Mouse (Mus musculus) CD4-positive, CD25-positive, alpha-beta regulatory T cell, adult 4 months (primary cell): ENCODE measurements around the gene Sirt3. TPM values are rescaled to one million over a fixed set of nuclear protein-coding genes. Genes with fewer than 3 reads are reported as not detected.
A peak's percentile ranks its signal among the peaks of the same experiment; 100 is the strongest.

Source experiments
- ATAC-seq: one replicate; pipeline ENCODE4 v1.8.0; 2017
- polyA plus RNA-seq, 2 experiments: library from polyadenylated mRNA; unstranded; fragments of 100-300 nt; shearing (Covaris generic); gene quantifications; one replicate each; pipeline ENCODE4 v1.2.1; 2017

Sirt3 gene
- polyA plus RNA-seq, 2 experiments from 2014 or later: 9.4 to 12.6 TPM

DNA sequence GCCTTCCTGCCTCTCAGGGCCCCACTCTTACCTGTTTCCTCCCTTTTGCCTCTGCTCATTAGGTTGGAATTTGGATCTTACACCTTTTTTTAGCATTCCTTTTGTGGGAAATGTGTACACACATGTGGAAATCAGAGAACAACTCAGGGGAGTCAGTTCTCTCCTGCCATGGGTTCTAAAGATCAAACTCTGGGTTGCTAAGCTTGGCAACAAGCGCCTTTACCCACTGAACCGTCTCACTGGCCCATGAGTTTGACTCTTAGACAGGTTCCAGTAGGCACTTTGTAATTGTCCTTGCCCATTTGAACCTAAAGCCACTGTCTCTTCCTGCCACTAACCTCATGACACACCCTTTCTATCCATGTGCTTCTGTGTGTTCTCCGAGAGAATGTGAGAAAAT, 12.5 kb upstream of the Sirt3 start:
- no peak for ATAC-seq

DNA sequence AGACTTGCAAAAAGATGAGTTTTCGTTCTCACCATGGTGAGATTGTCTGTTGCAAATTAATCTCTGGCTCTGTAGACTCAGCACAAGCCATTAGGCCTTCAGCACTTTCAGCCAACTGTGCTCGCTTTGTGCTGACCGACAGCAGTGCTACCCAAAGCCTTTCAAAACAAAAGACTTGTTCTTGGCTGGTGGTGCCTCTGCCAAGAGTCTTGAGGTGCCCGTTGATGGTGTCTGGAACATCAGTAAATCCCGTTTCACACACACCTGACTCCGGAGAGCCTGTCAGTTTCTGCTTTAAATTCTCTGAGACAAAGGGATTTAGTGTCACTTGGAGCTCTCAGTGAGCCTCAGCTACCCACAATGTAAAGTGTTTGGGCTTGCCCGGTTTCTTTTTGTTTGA, 11.9 kb upstream of the Sirt3 start:
- ATAC-seq: no peak

DNA sequence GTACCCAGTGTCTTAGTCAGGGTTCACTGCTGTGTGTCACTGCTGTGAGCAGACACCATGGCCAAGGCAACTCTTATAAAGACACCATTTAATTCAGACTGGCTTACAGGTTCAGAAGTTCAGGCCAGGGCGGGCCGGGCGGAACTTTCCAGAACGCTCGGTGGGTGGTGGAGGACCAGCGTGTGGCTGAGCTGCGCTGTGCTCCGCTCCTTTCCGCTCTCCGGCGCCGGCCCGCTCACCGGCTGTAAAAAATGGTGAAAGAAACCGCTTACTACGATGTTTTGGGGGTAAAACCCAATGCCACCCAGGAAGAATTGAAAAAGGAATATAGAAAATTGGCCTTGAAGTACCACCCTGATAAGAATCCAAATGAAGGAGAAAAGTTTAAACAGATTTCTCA, 8.5 kb upstream of the Sirt3 start:
- peak; percentile 34 for ATAC-seq

DNA sequence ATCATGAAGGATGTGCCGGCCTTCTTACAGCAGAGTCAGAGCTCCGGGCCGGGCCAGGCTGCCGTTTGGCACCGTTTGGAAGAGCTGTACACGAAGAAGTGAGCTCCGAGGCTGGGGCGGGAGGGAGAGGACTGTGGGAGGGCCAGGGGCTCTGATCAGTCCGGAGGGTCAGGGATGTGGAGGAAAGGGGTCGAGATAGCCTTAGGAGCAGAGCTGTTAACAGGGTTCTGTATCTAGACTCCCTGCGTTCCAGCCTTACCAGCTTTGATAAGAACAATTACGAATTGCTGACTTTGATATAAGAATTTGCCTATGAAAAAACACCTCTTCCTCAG, 327 bp upstream of the Sirt3 start:
- no peak for ATAC-seq

DNA sequence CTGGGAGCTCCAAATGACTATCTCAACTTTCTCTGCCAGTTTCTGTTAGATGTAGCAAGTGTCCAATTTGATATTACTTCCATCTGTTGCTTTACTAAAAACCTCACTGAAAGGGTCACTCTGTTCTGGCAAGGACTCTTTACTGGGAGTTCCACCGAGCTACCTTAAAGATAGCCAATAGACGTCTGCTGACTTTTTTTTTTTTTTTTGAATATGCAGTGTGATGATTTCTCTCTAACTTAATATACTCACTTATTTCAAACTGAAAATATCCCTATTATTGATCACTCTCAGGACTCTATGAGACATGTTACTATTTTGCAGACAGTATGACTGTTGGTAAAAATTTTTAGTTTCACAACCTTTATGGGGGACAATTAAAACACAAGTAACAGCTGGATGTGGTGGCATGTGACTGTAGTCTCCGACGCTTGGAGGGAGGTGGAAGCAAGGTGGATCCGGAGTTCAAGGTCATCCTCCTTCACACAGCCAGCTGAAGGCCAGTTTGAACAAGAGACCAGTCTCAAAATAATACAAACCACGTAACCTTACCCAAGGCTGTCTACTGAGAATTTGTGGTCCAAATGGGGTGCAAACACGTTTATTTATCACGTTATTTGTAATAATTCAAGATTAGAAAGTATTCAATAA, 1.1 kb downstream of the Sirt3 start:
- ATAC-seq: no peak

DNA sequence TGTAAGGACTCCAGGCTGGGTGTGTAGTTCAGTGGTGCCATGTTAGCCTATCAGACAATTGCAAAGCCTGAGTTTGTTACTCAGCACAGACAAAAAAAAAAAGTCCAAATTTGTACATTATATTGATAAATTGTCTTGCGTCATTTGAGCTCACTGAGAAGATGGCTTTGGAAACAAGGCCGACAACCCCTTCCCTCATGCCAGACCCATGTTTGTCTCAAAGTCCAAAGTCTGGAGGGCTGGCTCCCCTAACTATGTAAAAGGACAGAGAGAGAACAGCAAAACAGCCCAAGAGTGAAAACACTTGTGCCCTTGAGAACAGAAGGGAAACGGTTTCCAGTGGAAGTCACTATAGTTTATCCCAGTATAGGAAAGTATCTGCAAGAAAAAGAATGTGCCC, 1.7 kb downstream of the Sirt3 start:
- ATAC-seq: no peak

DNA sequence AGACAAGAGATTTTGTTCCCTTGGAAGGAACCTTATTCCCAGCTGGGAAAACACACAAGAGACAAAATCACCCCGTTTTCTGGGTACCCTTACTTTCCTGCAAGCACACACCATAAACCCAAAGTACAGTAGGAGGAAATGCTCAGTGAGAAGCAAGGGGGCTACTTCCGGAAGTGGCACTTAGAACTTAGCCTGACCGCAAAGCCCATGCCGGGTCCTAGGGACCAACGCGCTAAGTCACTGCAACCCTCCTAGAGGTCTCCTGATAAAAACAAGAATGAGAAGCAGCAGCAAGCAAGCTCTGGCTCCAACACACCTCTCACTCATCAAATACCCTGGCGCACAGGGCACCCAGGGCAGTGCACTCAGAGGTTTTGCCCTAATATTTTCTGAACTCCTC, 2.8 kb downstream of the Sirt3 start:
- no peak for ATAC-seq

DNA sequence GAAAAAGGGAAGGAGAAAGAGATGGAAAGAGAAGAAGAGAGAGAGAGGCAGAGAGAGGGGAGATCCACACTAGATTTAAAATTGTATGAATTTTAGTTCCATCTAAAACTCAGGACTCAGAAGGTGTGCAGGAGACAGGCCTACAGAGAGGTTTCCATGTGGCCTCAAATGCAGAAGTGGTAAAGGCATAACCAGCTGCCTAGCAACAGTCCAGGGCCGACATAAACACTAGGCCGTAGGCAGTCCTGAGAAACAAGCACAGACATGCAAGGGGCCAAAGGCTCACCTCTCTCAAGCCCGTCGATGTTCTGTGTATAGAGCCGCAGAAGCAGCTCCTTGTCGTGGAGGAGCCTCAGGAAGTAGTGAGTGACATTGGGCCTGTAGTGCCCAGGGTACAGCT, 4.7 kb downstream of the Sirt3 start:
- ATAC-seq: no peak

DNA sequence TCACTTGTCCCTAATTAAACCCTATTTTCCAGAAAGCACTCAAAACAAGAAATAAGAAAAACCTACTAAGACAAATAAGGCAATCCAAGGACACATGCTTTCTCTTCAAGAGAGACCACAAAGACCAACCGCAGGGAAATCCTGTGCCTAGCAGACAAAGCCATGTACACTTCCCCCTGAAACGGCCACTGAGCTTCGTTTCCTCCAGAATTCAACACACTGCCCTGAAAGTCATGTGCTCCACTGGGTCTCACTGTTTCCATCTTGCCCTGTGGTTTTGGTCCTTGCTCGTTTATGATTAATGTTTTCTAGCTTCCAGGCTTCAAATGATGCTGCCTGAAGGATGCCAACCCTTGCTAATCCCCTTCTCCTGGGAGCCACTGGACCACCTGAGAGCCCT, 7.9 kb downstream of the Sirt3 start:
- ATAC-seq: no peak

DNA sequence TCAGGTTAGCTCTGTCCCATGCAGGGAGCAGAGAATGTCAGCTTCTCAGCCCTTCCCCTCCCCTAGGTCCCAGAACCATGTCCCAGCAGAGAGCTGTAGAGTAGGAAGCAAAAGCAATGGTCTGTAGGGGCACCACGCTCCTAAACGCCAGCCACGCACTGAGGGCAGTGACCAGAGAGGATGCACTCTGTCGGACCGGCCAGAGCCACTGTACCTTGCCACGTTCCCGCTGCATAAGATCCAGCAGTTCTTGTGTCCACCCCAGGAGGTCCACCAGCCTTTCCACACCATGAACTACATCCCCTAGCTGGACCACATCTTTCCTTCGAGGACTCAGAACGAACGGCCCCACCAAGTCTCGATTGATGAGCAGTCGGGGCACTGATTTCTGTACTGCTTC, 17.3 kb downstream of the Sirt3 start:
- no peak for ATAC-seq

DNA sequence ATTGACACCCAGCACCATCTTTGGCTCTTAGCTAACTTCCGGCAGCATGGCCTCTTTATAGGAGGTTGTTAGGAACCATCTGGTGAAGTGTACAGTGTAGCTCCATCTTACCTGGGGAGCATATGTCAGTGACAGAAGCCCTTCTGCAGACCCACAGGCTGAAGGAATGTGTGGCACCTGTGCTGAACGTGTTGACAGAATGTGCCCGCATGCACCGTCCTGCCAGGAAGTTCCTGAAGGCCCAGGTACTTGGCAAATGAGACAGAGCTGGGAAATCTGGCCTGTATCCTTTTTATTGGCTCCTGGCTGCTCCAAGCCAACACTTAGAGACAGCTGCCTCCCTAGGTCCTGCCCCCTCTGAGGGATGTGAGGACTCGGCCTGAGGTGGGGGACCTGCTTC, 21.4 kb downstream of the Sirt3 start:
- no peak for ATAC-seq

DNA sequence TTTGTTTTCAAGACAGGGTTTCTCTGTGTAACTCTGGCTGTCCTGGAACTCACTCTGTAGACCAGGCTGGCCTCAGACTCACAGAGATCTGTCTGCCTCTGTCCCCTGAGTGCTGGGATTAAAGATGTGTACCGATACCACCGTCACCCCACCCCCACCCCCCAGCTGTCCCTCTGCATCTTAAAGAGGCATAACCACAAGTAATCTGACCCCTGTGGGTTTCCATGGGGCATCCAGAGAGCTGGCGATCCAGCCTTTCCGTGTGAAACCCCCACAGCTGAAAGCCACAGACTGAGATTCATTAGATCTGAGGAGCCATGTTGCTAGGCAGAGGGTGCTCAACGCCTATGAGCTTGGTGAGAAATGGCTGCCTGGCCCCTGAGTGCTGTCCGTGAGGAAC, 22.1 kb downstream of the Sirt3 start:
- no peak for ATAC-seq

DNA sequence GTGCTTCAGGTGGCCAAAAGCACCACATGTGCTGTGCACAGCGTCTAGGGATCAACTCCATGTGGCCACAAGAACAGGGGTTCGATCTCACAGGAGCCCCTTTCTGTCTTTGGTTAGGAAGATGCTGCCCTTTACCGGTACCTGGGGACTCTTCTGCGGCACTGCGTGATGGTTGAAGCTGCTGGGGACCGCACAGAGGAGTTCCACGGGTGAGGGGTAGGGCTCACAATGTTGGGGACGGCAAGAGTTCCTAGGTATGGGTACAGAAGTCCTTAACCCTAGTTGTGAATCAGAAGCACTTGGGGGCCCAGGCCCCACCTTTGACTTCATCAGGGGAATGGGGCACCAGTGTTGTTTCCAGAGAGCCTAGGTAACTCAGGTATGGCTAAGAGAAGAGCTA, 23.4 kb downstream of the Sirt3 start:
- ATAC-seq: no peak

DNA sequence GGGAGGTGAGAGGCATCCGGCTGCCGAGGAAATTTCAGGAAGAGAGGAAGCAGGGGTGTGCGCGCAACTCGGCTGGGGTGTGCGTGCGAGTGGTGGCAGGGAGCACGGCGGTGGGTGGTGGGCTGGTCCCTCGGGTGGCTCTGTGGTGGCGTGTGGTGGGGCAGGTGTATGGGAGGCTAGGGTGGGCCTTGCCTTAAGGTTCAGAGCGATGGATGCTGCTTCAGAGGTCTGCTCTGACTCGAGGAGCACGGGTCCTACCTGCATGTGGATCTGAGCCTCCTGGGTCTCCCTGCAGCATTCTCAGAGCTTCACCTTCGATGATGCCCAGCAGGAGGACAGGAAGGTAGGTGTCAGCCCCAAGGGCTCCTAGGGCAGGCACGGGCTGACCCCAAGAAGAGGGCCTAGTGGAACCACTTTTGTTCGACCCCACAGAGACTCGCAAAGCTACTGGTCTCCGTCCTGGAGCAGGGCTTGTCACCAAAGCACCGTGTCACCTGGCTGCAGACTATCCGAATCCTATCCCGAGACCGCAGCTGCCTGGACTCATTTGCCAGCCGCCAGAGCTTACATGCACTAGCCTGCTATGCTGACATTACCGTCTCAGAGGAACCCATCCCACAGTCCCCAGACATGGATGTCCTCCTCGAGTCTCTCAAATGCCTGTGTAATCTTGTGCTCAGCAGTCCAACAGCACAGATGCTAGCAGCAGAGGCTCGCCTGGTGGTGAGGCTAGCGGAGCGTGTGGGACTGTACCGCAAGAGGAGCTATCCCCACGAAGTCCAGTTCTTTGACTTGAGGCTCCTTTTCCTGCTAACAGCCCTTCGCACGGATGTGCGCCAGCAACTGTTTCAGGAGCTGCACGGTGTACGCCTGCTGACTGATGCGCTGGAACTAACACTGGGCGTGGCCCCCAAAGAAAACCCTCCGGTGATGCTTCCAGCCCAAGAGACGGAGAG, 24.3 kb downstream of the Sirt3 start, which contains the start of gene Bet1l:
Bet1l (minus strand) TSS at position 28 of the 956 bp plus-strand sequence.
- ATAC-seq: peak; percentile 32

DNA sequence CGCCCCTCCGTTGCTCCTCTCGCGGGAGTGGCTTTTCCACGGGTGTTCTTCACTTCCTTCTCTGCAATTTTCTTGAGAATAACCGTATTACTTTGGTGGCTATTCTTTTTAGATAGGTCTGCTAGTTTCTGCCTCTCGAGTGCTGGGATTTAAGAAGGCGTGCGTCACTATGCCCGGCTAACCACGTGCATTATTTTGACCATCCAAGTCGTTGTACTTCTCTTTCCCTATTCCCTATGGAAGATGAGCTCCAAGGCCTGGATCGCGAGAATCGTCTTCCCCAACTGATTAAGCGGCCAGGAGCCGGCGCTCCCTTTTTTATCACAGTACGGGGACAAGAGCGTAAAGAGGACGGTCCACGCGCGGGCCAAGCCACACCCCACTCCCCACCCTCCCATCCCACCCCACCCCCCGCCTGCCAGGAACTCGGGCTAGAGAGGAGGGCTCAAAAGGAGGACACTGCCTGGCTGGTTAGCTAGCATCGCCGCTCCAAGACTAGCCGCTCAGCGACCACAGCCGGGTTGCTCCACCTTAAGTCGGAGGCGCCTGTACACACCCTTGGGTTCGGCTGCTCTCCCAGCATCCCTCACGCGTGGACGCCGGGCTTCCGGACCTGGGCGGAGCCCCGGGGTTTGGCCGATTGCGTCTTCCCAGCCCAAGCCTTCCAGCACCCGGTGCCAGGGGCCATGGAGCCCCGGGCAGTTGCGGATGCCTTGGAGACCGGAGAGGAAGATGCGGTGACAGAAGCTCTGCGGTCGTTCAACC, 25.1 kb downstream of the Sirt3 start, which contains the start of gene Ric8a:
Ric8a (plus strand) TSS at position 173 of the 765 bp plus-strand sequence.
- ATAC-seq: peak; percentile 74

DNA sequence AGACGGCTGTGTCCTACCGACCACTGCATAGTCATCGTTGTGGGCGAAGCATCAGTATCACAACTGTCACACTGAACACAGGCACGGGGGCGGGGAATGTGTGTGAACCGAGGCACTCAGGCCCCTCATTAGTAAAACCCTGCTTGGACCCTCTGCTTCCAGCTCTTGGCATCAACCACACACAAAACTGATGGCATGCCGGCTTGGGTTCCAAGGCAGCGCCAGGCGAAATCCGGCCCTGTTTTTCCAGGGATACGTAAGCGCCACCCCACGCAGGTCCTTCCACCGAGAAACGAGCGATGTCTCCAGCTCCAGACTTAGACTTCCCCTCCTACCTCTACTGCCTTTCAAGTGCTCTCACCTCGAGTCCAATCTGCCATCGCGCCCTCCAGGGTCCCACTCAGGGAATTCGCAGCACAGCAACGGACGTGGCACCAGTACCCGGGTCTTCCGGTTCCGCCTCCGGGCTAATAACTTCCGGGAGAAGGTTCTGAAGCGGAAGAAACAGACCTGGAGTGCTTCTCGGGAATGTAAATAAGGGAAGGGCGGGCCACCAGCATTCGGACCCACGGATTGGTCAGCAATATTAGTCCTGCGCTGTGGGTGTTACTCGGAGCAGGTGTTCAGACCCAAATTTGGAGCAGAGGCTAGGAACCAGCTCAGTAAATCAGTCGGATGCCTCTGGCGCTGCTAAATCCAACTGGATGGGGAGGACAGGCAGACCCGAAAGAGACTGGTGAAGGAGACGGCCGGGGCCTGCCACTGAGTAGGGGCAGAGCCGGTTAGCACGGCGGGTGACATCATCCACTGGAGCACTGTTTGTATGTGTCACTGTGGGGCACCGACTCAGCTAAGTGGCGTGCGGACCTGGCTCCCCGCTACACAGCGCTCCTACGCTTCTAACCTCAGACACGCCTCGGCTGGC, 26.0 kb downstream of the Sirt3 start, which contains the start of gene Gm45785:
Gm45785 (minus strand) TSS at position 472 of the 925 bp plus-strand sequence.
- ATAC-seq: peak; percentile 67

DNA sequence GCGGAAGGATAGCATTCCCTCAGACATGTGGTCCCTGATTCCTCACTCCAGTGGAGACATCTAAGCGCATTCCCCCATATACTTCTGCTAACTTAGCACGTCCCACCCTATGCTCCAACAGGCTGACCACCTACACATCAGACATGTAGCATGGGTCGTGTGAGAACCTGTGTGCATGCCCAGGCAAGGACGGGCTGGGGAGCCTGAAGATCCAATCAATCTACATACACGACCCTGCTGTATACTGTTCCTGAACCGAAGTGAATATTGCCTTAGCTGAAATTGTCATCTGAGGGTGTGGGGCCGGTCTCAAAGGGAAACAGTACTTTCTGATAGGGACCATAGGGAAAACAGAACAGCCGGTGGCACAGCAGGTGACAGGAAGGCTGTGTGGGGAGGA, 26.9 kb downstream of the Sirt3 start:
- ATAC-seq: no peak

DNA sequence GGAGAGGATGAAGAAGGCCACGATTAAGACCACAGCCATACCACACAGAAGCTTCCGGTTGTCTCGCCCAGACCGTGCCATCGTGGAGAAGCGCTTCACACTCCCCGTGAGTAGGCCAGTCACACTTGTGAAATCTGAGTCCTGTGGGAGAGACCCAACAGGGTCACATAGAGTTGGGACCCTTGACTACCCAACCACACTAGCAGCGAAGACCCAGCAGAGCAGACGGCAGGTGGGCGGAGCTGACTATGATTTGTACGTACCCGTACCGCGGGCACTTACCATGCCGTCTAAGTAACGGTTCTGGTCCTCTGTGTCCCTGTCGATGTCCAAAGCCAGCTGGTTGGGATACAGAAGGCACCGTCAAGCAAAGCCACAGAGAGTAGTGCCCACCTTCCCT, 27.6 kb downstream of the Sirt3 start:
- no peak for ATAC-seq

DNA sequence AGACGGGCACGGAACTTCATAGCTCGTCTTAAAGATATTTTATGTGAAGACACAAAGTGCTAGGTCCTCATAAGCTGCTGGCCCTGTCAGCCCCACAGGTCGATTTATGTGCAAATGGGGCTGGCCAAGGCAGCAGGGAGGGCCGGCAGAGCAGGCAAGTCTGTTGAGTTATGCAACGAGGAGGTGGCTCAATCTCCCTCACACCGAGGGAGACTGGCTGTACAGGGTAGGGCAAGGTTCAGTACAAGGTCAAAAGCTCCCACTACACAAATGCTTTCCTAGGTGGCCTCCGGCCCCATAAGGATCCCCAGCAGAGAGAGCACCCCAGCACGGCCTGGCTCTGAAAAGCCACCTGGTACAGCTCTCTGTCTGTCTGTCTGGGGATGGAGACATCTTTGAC, 28.7 kb downstream of the Sirt3 start:
- ATAC-seq: no peak

DNA sequence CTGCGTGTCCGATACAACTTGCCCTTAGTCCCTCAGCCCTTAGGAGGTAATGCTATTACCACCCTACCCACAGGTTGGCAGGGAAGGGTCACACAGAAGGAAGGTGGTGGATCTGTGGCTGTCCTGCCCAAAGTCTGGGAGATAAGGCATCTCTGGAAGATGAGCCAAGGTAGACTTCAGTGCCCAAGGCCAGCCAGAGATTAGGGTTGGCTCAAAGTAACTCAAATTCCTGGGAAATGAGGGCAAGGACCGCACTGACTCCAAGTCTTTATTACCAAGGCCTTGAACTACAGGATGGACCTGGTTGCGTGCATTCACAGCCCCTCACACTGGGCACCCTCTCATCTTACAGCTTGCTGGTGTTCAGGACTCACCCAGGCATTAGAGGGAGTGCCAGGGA, 30.2 kb downstream of the Sirt3 start:
- no peak for ATAC-seq

DNA sequence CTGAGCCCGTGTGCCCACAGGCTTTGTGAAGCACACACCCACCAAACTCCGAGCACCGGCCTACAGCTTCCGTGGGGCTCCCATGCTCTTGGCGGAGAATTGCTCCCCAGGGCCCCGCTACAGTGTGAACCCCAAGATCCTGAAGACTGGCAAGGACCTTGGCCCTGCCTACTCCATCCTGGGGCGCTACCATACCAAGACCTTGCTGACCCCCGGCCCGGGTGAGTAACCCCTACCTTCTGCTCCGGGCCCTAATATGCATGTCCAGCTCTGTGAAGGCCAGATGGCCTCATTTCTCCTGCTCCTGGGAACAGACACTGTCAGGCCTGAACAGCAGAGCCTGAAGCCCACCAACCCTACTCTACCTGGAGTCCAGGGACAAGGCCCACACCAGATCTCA, 33.5 kb downstream of the Sirt3 start:
- no peak for ATAC-seq
